Mouse (Mus musculus) neural tube, embryonic 15.5 days (tissue): Measurements from ENCODE around the gene Klk12. TPM values are rescaled to one million over a fixed set of nuclear protein-coding genes. Genes with fewer than 3 reads are reported as not detected.

ENCODE experiments used
- ATAC-seq: fragments of 200-750 bp; cut with Nextera tagmentation; 2 replicates; pipeline ENCODE4 v1.8.0; 2017; ENCODE audit warnings: mild to moderate bottlenecking, moderate TSS enrichment, moderate library complexity; ENCODE audit not compliant: low FRiP score
- H3K27ac ChIP-seq: fragments of 300-500 bp; sonication (generic); replicated peaks from 2 replicates; pipeline ENCODE4 v1.5.1; 2015; ENCODE audit warnings: mild to moderate bottlenecking, inconsistent platforms
- H3K27me3 ChIP-seq: fragments of 300-500 bp; sonication (generic); replicated peaks from 2 replicates; pipeline ENCODE4 v1.6.1; 2015; ENCODE audit warnings: inconsistent platforms
- H3K36me3 ChIP-seq: fragments of 300-500 bp; sonication (generic); 2 replicates; pipeline ENCODE4 v1.6.1; 2015; ENCODE audit warnings: inconsistent platforms
- H3K4me1 ChIP-seq: fragments of 300-500 bp; sonication (generic); 2 replicates; pipeline ENCODE4 v1.6.1; 2015; ENCODE audit warnings: inconsistent platforms
- H3K4me2 ChIP-seq: fragments of 300-500 bp; sonication (generic); 2 replicates; pipeline ENCODE4 v1.6.1; 2015; ENCODE audit warnings: inconsistent platforms, mild to moderate bottlenecking, moderate library complexity
- H3K4me3 ChIP-seq: fragments of 300-500 bp; sonication (generic); replicated peaks from 2 replicates; pipeline ENCODE4 v1.5.1; 2015; ENCODE audit warnings: mild to moderate bottlenecking, inconsistent platforms
- H3K9ac ChIP-seq: fragments of 300-500 bp; sonication (generic); replicated peaks from 2 replicates; pipeline ENCODE4 v1.6.1; 2015; ENCODE audit warnings: mild to moderate bottlenecking, inconsistent platforms
- H3K9me3 ChIP-seq: fragments of 300-500 bp; sonication (generic); replicated peaks from 2 replicates; pipeline ENCODE4 v1.6.1; 2016; ENCODE audit warnings: inconsistent platforms
- WGBS: fragments of 180-500 bp; shearing (Covaris S2); methylation state at CpG from one replicate; pipeline ENCODE4 v1.1.7; 2015; ENCODE audit warnings: mixed read lengths; 5-methylcytosine and 5-hydroxymethylcytosine counted together
- polyA plus RNA-seq: library from polyadenylated mRNA; unstranded; fragments of >200 nt; fragmentation: Nextera tagmentation; extraction: Ambion mirVana; gene quantifications from 2 replicates; pipeline ENCODE4 v1.2.1, GENCODE M21; 2015

Gene Klk12
- polyA plus RNA-seq, 1 experiment from 2014 or later = not detected

GRCm38 (mm10) chr7:43777423-43777822, 8.7 kb downstream of the Klk12 start:
- H3K4me2 ChIP-seq = no peak overlapping the region
- ATAC-seq = no peak
- no peak overlapping the region for H3K27ac ChIP-seq
- WGBS = 88% methylated on average over 12 of the region's 12 CpGs
- no peaks in the 10 kb centered on the region for H3K27me3 ChIP-seq
- H3K9ac ChIP-seq = no peak overlapping the region
- H3K4me1 ChIP-seq = peaks cover 2% of the 10 kb centered on the region; the same call in 1 of the 2 replicates
- H3K4me3 ChIP-seq = no peak overlapping the region
- no peaks in the 10 kb centered on the region for H3K36me3 ChIP-seq
- no peaks in the 10 kb centered on the region for H3K9me3 ChIP-seq

DNA sequence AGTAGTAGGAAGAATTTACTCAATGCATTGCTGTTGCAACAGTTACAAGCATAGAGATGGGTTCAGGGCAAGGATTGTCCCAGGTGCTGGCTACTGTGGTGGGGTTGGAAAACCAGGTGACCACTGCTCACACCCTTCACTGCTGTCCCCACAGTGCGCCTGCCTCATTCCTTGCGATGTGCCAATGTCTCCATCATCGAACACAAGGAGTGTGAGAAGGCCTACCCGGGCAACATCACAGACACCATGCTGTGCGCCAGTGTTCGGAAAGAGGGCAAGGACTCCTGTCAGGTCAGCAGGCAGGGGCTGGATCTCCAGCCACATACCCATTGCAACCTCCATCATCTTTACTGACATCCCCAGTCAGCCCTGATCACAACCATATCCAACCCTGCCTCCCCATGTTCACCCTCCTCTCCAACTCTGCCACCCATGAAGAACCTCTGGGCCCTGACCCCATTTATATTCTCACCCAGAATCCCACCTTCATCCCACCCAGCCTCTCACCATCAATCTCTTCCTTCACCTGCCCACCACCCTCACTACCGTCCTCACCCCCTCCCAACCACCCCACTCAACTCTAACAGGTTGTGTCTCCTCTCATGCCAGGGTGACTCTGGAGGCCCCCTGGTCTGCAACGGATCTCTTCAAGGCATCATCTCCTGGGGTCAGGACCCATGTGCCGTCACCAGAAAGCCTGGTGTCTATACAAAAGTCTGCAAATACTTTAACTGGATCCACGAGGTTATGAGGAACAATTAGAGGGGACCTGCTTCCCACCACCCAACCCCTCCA, 9.7 kb downstream of the Klk12 start:
- Histone ChIP-seq H3K27ac (no peak overlapping the region), H3K9me3 (no peaks in the 10 kb centered on the region), H3K4me2 (no peak overlapping the region), H3K36me3 (no peaks in the 10 kb centered on the region), H3K4me1 (peaks cover 5% of the 10 kb centered on the region; the same call in 1 of the 2 replicates), H3K27me3 (peaks cover 4% of the 10 kb centered on the region), H3K4me3 (no peak overlapping the region), H3K9ac (no peak overlapping the region)
- ATAC-seq = no peak
- 90% methylated on average over 10 of the region's 10 CpGs for WGBS

GRCm38 (mm10) chr7:43780241-43780640, 11.5 kb downstream of the Klk12 start:
- Histone ChIP-seq H3K9me3 (no peaks in the 10 kb centered on the region), H3K27ac (no peak overlapping the region), H3K27me3 (peaks cover 6% of the 10 kb centered on the region), H3K4me3 (no peak overlapping the region), H3K36me3 (no peaks in the 10 kb centered on the region), H3K4me1 (peaks cover 5% of the 10 kb centered on the region; the same call in 1 of the 2 replicates), H3K9ac (no peak overlapping the region), H3K4me2 (no peak overlapping the region)
- WGBS = 83% methylated on average over 6 of the region's 6 CpGs
- ATAC-seq = no peak

DNA sequence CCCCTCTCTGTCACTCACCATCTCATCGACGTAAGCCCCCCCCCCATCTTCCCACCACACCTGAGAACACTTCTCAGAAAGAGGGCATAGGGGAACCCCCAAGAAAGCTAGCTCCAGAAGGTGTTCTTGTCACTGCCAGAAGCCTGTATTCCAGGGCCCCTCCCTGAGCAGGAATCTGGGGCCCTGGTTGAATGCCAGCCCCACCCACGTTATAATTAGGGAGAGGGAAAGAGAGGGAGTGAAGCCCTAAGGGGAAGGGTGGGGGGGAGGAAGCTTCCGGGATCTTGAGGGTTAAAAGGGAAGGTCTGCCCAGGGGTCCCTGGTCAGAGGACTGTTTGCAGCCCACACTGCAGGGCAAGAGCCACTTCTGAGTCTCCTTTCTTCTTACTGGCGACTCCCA, 12.0 kb downstream of the Klk12 start, which contains the start of gene Klk10:
Gene Klk10 (plus strand): TSS at position 290 of the 400 bp plus-strand sequence.
- no peak within 1 kb of the TSS for H3K4me3 ChIP-seq
- no peak for ATAC-seq
- 45% methylated on average over 5 of the region's 5 CpGs for WGBS
- no peaks in the 10 kb centered on the region for H3K36me3 ChIP-seq
- no peak within 1 kb of the TSS for H3K27ac ChIP-seq
- H3K4me2 ChIP-seq = no peak within 1 kb of the TSS
- no peaks in the 10 kb centered on the region for H3K9me3 ChIP-seq
- H3K4me1 ChIP-seq = peaks cover 5% of the 10 kb centered on the region; the same call in 1 of the 2 replicates
- peaks cover 6% of the 10 kb centered on the region for H3K27me3 ChIP-seq
- no peak within 1 kb of the TSS for H3K9ac ChIP-seq

GRCm38 (mm10) chr7:43781541-43781940, 12.8 kb downstream of the Klk12 start:
- H3K9ac ChIP-seq = no peak overlapping the region
- WGBS = 87% methylated on average over 11 of the region's 11 CpGs
- no peak overlapping the region for H3K4me3 ChIP-seq
- H3K27me3 ChIP-seq = peaks cover 6% of the 10 kb centered on the region
- H3K4me2 ChIP-seq = no peak overlapping the region
- H3K9me3 ChIP-seq = no peaks in the 10 kb centered on the region
- H3K36me3 ChIP-seq = no peaks in the 10 kb centered on the region
- no peak for ATAC-seq
- H3K27ac ChIP-seq = no peak overlapping the region
- peaks cover 5% of the 10 kb centered on the region; the same call in 1 of the 2 replicates for H3K4me1 ChIP-seq

GRCm38 (mm10) chr7:43782275-43783265, 13.9 kb downstream of the Klk12 start:
- WGBS = 10% methylated on average over 36 of the region's 36 CpGs

DNA sequence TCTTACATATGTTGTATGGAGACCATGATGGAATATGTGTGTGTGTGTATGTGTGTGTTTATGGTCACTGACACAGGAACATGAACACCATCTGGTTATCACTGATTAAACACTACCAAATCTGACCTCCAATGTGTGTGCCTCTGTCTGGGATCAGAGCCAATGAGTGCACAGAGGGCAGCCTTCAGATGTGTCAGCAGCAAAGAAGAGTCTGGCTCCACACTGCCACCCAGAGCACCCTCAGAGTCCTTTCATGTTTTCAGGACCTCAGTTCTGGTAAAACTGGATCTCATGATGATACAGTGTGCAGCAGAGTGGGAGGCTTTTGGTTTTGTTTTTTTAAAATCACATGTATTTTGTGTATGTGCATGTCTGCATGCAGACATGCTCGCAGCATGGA, 16.6 kb downstream of the Klk12 start:
- Histone ChIP-seq H3K36me3 (no peaks in the 10 kb centered on the region), H3K27me3 (peaks cover 6% of the 10 kb centered on the region), H3K9ac (no peak overlapping the region), H3K4me2 (no peak overlapping the region), H3K4me1 (peaks cover 5% of the 10 kb centered on the region; the same call in 1 of the 2 replicates), H3K4me3 (no peak overlapping the region), H3K9me3 (no peaks in the 10 kb centered on the region), H3K27ac (no peak overlapping the region)
- ATAC-seq = no peak
- WGBS = 89% methylated on average over 1 of the region's 1 CpGs

More at GRCm38 (mm10) chr7:43782275-43783265, 13.9 kb downstream of the Klk12 start:
- H3K36me3 ChIP-seq = no peaks in the 10 kb centered on the region
- H3K27me3 ChIP-seq = peaks cover 6% of the 10 kb centered on the region
- H3K27ac ChIP-seq = no peak overlapping the region
- H3K9ac ChIP-seq = peak overlapping the region; percentile 47; the same call in 1 of the 2 replicates
- H3K4me1 ChIP-seq = peaks cover 5% of the 10 kb centered on the region; the same call in 1 of the 2 replicates
- peak; percentile 76; the same call in 1 of the 2 replicates for ATAC-seq
- no peaks in the 10 kb centered on the region for H3K9me3 ChIP-seq
- peak overlapping the region; percentile 34 for H3K4me3 ChIP-seq
- peak overlapping the region; percentile 70 for H3K4me2 ChIP-seq

DNA sequence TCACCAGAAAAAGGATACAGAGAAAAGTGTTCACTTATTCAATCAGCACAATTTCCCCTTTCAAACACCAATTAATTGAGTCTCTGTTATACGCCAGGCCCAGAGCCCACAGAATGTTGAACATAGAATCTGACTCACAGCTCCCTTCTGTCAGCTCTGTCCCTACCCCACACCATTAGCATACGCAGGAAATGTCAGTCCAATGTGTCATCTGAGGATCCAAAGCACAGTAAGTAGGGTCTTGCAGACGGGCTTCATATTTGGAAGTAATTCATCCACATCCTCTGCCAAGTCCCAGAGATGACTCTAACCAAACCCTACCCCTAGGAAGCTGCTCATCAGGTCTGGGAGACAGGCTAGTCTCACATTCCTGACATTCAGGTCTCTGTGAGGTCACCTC, 19.4 kb downstream of the Klk12 start:
- H3K27me3 ChIP-seq = peaks cover 5% of the 10 kb centered on the region
- no peak overlapping the region for H3K27ac ChIP-seq
- no peak overlapping the region for H3K4me3 ChIP-seq
- H3K4me1 ChIP-seq = no peaks in the 10 kb centered on the region
- no peaks in the 10 kb centered on the region for H3K36me3 ChIP-seq
- WGBS = 83% methylated on average over 3 of the region's 3 CpGs
- no peaks in the 10 kb centered on the region for H3K9me3 ChIP-seq
- H3K9ac ChIP-seq = no peak overlapping the region
- no peak for ATAC-seq
- no peak overlapping the region for H3K4me2 ChIP-seq

DNA sequence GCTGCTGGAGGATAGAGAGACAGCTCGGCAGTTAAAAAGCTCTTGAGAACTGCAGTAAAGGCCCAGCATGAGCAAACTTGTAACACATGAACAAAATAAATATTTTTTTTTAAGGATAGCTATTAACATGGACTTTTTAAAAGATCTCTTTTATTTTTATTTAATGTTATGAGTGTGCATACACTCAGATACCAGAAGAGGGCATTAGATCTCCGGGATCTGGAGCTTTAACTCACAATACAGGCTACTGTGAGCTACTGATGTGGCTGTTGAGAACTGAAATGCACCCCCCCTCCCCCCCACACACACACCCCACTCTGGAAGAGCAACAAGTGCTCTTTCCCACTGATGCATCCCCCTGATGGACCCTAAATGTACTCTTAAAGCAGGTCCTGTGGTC, 20.6 kb downstream of the Klk12 start:
- ATAC-seq = no peak
- H3K27me3 ChIP-seq = 0 out of 2 replicates have a peak, but pooled peaks cover 3% of the 10 kb centered on the region
- 83% methylated on average over 2 of the region's 2 CpGs for WGBS

GRCm38 (mm10) chr7:43791591-43791990, 22.9 kb downstream of the Klk12 start, which contains the start of gene Klk9:
Gene Klk9, plus strand, starts transcription at chr7:43791891.
- Histone ChIP-seq H3K4me3 (no peak within 1 kb of the TSS), H3K36me3 (no peaks in the 10 kb centered on the region), H3K27me3 (peaks cover 23% of the 10 kb centered on the region), H3K27ac (no peak within 1 kb of the TSS), H3K4me2 (no peak within 1 kb of the TSS), H3K9ac (no peak within 1 kb of the TSS), H3K4me1 (peaks cover 11% of the 10 kb centered on the region), H3K9me3 (no peaks in the 10 kb centered on the region)
- no peak for ATAC-seq
- WGBS = 75% methylated on average over 7 of the region's 7 CpGs

More for the DNA sequence above, 20.6 kb downstream of the Klk12 start:
- H3K9ac ChIP-seq = no peak overlapping the region
- H3K36me3 ChIP-seq = no peaks in the 10 kb centered on the region
- no peak overlapping the region for H3K4me3 ChIP-seq
- H3K9me3 ChIP-seq = no peaks in the 10 kb centered on the region
- H3K4me2 ChIP-seq = no peak overlapping the region
- H3K4me1 ChIP-seq = no peaks in the 10 kb centered on the region
- H3K27ac ChIP-seq = no peak overlapping the region

- ATAC-seq = peak; percentile 43
- Histone ChIP-seq H3K9me3 (no peaks in the 10 kb centered on the region), H3K4me1 (peaks cover 22% of the 10 kb centered on the region), H3K27me3 (peaks cover 37% of the 10 kb centered on the region), H3K36me3 (no peaks in the 10 kb centered on the region), H3K9ac (peak overlapping the region; percentile 45), H3K4me2 (peak overlapping the region; percentile 87), H3K4me3 (peak overlapping the region; percentile 53), H3K27ac (no peak overlapping the region)
- 5% methylated on average over 8 of the region's 8 CpGs for WGBS
Observed at GRCm38 (mm10) chr7:43796355-43796754, 27.7 kb downstream of the Klk12 start.
